Mouse (Mus musculus) layer of hippocampus, adult 11-12 months (tissue): ENCODE results near the gene Trpv2.
"Not testable (repeated sequence)": the region's sequence is repeated elsewhere in the genome, so short reads cannot be mapped to it uniquely, and the experiment has no call there.

Source experiments
- DNase-seq: peaks from one replicate; pipeline ENCODE4 v3.0.0; 2022; ENCODE audit warnings: low spot score

Gene Trpv2

GRCm38 (mm10) chr11:62648591-62649391, 74.5 kb downstream of the Trpv2 start, which contains the start of gene Mmgt2:
Gene Mmgt2, plus strand, starts transcription at chr11:62648664.
- peak; percentile 90 for DNase-seq

GRCm38 (mm10) chr11:62649803-62650202, 75.5 kb downstream of the Trpv2 start:
- not testable (repeated sequence) for DNase-seq
